Mouse (Mus musculus) CH12.LX (cell line): Measurements from ENCODE around the gene Rbm19. TPM values are rescaled to one million over a fixed set of nuclear protein-coding genes. Genes with fewer than 3 reads are reported as not detected.

Experiments used
- DNase-seq: peaks from one replicate; pipeline ENCODE4 v3.0.0-alpha.2; 2013; ENCODE audit errors: extremely low read depth
- H3K27ac ChIP-seq: 2 replicates; pipeline ENCODE4 v1.5.1; 2012; ENCODE audit warnings: low read depth, mild to moderate bottlenecking, control low read depth, moderate library complexity; ENCODE audit not compliant: insufficient read depth
- H3K27me3 ChIP-seq: replicated peaks from 2 replicates; pipeline ENCODE3; 2012; ENCODE audit warnings: inconsistent platforms
- H3K36me3 ChIP-seq, 2 experiments: replicated peaks in 1 of 2; 2 replicates each; pipeline versions ENCODE3 to v1.6.1; 2012; ENCODE audit warnings: inconsistent platforms in 1 of 2, low read length in 1 of 2, mild to moderate bottlenecking in 1 of 2, mixed read lengths in 1 of 2, moderate library complexity in 1 of 2; ENCODE audit not compliant: control insufficient read depth in 1 of 2, insufficient read depth in 1 of 2
- H3K4me1 ChIP-seq, 2 experiments: 2 replicates each; pipeline ENCODE4 v1.6.1; 2012; ENCODE audit warnings: inconsistent platforms in 1 of 2, moderate library complexity in 1 of 2; ENCODE audit not compliant: insufficient read depth in 2 of 2, control insufficient read depth in 1 of 2
- H3K4me2 ChIP-seq: 2 replicates; pipeline ENCODE4 v1.6.1; 2012; ENCODE audit warnings: low read depth, mild to moderate bottlenecking, control low read depth; ENCODE audit not compliant: poor library complexity, insufficient read depth, severe bottlenecking
- H3K4me3 ChIP-seq, 3 experiments: fragments of 150-350 bp in 1 of 3; sonication (generic) in 1 of 3; replicated peaks in 1 of 3; 2 replicates each; pipeline versions ENCODE3 to v1.5.1; 2011 to 2012; ENCODE audit warnings: low read depth in 2 of 3, low read length in 2 of 3, mild to moderate bottlenecking in 2 of 3, moderate library complexity in 2 of 3, control low read depth in 1 of 3, improper control_type of control experiment in 1 of 3, inconsistent platforms in 1 of 3, mixed read lengths in 1 of 3; ENCODE audit not compliant: poor library complexity in 1 of 3
- H3K79me2 ChIP-seq: replicated peaks from 2 replicates; pipeline ENCODE4 v1.6.1; 2012; ENCODE audit warnings: mild to moderate bottlenecking, moderate library complexity; ENCODE audit not compliant: control insufficient read depth, poor library complexity, insufficient read depth, severe bottlenecking; ENCODE audit errors: extremely low read depth
- H3K9ac ChIP-seq: 2 replicates; pipeline ENCODE4 v1.6.1; 2012; ENCODE audit warnings: low read depth, mild to moderate bottlenecking, control low read depth, moderate library complexity; ENCODE audit not compliant: insufficient read depth
- H3K9me3 ChIP-seq: replicated peaks from 2 replicates; pipeline ENCODE3; 2012; ENCODE audit warnings: low read length, inconsistent platforms, mixed read lengths
- BHLHE40 ChIP-seq: IDR thresholded peaks from 2 replicates; pipeline ENCODE4 v1.6.1; 2011; ENCODE audit warnings: mild to moderate bottlenecking, low read depth, low read length, improper control_type of control experiment
- CHD2 ChIP-seq: IDR thresholded peaks from 2 replicates; pipeline ENCODE4 v1.6.1; 2011; ENCODE audit warnings: low read length, improper control_type of control experiment
- CTCF ChIP-seq, 2 experiments: IDR thresholded peaks in 1 of 2; conservative IDR thresholded peaks in 1 of 2; 2 replicates each; pipeline ENCODE4 v1.5.1; 2011 to 2012; ENCODE audit warnings: low read depth in 2 of 2, low read length in 2 of 2, improper control_type of control experiment in 1 of 2, inconsistent platforms in 1 of 2, mild to moderate bottlenecking in 1 of 2, moderate library complexity in 1 of 2
- E2F4 ChIP-seq: IDR thresholded peaks from 2 replicates; pipeline ENCODE4 v1.6.1; 2011; ENCODE audit warnings: low read depth, low read length, improper control_type of control experiment; ENCODE audit not compliant: insufficient replicate concordance
- ELF1 ChIP-seq: IDR thresholded peaks from 2 replicates; pipeline ENCODE4 v1.6.1; 2014; ENCODE audit warnings: low read depth, mild to moderate bottlenecking, inconsistent platforms, low read length, improper control_type of control experiment
- EP300 ChIP-seq: IDR thresholded peaks from 2 replicates; pipeline ENCODE4 v1.6.1; 2011; ENCODE audit warnings: low read length, improper control_type of control experiment
- ETS1 ChIP-seq: conservative IDR thresholded peaks from 2 replicates; pipeline ENCODE4 v1.6.1; 2012; ENCODE audit warnings: low read depth, mild to moderate bottlenecking, inconsistent platforms, low read length, improper control_type of control experiment, moderate library complexity
- GABPA ChIP-seq: IDR thresholded peaks from 2 replicates; pipeline ENCODE4 v1.6.1; 2012; ENCODE audit warnings: low read depth, low read length, improper control_type of control experiment, inconsistent platforms; ENCODE audit not compliant: insufficient replicate concordance
- HCFC1 ChIP-seq: IDR thresholded peaks from 2 replicates; pipeline ENCODE4 v1.6.1; 2012; ENCODE audit warnings: low read depth, mild to moderate bottlenecking, inconsistent platforms, low read length, improper control_type of control experiment
- IRF4 ChIP-seq: IDR thresholded peaks from 2 replicates; pipeline ENCODE4 v1.6.1; 2014; ENCODE audit warnings: low read depth, mild to moderate bottlenecking, inconsistent platforms, low read length, improper control_type of control experiment
- MAZ ChIP-seq: IDR thresholded peaks from 2 replicates; pipeline ENCODE4 v1.6.1; 2012; ENCODE audit warnings: low read depth, mild to moderate bottlenecking, inconsistent platforms, low read length, improper control_type of control experiment, moderate library complexity
- MEF2A ChIP-seq: IDR thresholded peaks from 2 replicates; pipeline ENCODE4 v1.6.1; 2014; ENCODE audit warnings: low read depth, mild to moderate bottlenecking, inconsistent platforms, low read length, improper control_type of control experiment, borderline replicate concordance
- NELFE ChIP-seq: IDR thresholded peaks from 2 replicates; pipeline ENCODE4 v1.6.1; 2011; ENCODE audit warnings: low read depth, low read length, improper control_type of control experiment
- NRF1 ChIP-seq: IDR thresholded peaks from 2 replicates; pipeline ENCODE4 v1.6.1; 2014; ENCODE audit warnings: low read depth, mild to moderate bottlenecking, inconsistent platforms, low read length, improper control_type of control experiment, moderate library complexity
- PAX5 ChIP-seq: IDR thresholded peaks from 2 replicates; pipeline ENCODE4 v1.6.1; 2012; ENCODE audit warnings: low read length, inconsistent platforms, mixed read lengths
- POLR2A ChIP-seq: IDR thresholded peaks from 2 replicates; pipeline ENCODE4 v1.6.1; 2011; ENCODE audit warnings: low read depth, mild to moderate bottlenecking, improper control_type of control experiment, low read length
- POLR2AphosphoS2 ChIP-seq: IDR thresholded peaks from 2 replicates; pipeline ENCODE4 v1.6.1; 2011; ENCODE audit warnings: low read depth, low read length, improper control_type of control experiment
- RAD21 ChIP-seq: IDR thresholded peaks from 2 replicates; pipeline ENCODE4 v1.6.1; 2011; ENCODE audit warnings: low read depth, mild to moderate bottlenecking, low read length, improper control_type of control experiment, moderate library complexity
- SIN3A ChIP-seq: IDR thresholded peaks from 2 replicates; pipeline ENCODE4 v1.6.1; 2012; ENCODE audit warnings: low read length, improper control_type of control experiment, inconsistent platforms
- SMC3 ChIP-seq: IDR thresholded peaks from 2 replicates; pipeline ENCODE4 v1.6.1; 2011; ENCODE audit warnings: low read depth, low read length, improper control_type of control experiment
- TCF12 ChIP-seq: IDR thresholded peaks from 2 replicates; pipeline ENCODE4 v1.6.1; 2014; ENCODE audit warnings: low read depth, mild to moderate bottlenecking, inconsistent platforms, low read length, improper control_type of control experiment
- UBTF ChIP-seq: IDR thresholded peaks from 2 replicates; pipeline ENCODE4 v1.6.1; 2012; ENCODE audit warnings: low read depth, mild to moderate bottlenecking, inconsistent platforms, low read length, improper control_type of control experiment, moderate library complexity
- USF1 ChIP-seq: IDR thresholded peaks from 2 replicates; pipeline ENCODE4 v1.6.1; 2014; ENCODE audit warnings: low read depth, mild to moderate bottlenecking, inconsistent platforms, low read length, improper control_type of control experiment
- USF2 ChIP-seq: conservative IDR thresholded peaks from 2 replicates; pipeline ENCODE4 v1.6.1; 2011; ENCODE audit warnings: low read depth, low read length, improper control_type of control experiment
- ZC3H11A ChIP-seq: IDR thresholded peaks from 2 replicates; pipeline ENCODE4 v1.6.1; 2012; ENCODE audit warnings: low read depth, mild to moderate bottlenecking, inconsistent platforms, low read length, improper control_type of control experiment
- ZKSCAN1 ChIP-seq: IDR thresholded peaks from 2 replicates; pipeline ENCODE4 v1.6.1; 2012; ENCODE audit warnings: low read depth, inconsistent platforms, low read length, improper control_type of control experiment, borderline replicate concordance
- ZMIZ1 ChIP-seq: IDR thresholded peaks from 2 replicates; pipeline ENCODE4 v1.6.1; 2012; ENCODE audit warnings: low read depth, mild to moderate bottlenecking, inconsistent platforms, low read length, improper control_type of control experiment
- ZNF384 ChIP-seq: IDR thresholded peaks from 2 replicates; pipeline ENCODE4 v1.6.1; 2012; ENCODE audit warnings: low read depth, low read length, improper control_type of control experiment, inconsistent platforms
- dilution Hi-C: fragments of 300-500 bp; cut with MboI; formaldehyde crosslinking; loops from 2 replicates; pipeline ENCODE4 v1.14.3; 2020; ENCODE audit warnings: low sequenced_read_pairs; ENCODE audit not compliant: extremely low pct_unique_long_range_greater_than_20kb, extremely low pct_ligation_motif_present
- in situ Hi-C: fragments of 300-500 bp; cut with MboI; formaldehyde crosslinking; loops from 3 replicates; pipeline ENCODE4 v1.14.3; 2019; ENCODE audit warnings: low sequenced_read_pairs, low pct_ligation_motif_present, low pct_unique_long_range_greater_than_20kb, mixed read lengths
- polyA plus RNA-seq: library from polyadenylated mRNA; unstranded; fragments of >175 nt; gene quantifications from 2 replicates; pipeline ENCODE4 v1.2.1, GENCODE M21; 2012; ENCODE audit warnings: low read depth; ENCODE audit not compliant: insufficient read length
- total RNA-seq, 2 experiments: library from RNA; depleted of rRNA; stranded (reverse); fragments of 300-350 nt in 1 of 2; fragments of >200 nt in 1 of 2; gene quantifications; 2 replicates each; pipeline ENCODE4 v1.2.3; 2012 to 2014

Gene Rbm19
- total and polyA plus RNA-seq, 3 experiments = 36.2 to 81.4 (median 56.5) TPM

DNA sequence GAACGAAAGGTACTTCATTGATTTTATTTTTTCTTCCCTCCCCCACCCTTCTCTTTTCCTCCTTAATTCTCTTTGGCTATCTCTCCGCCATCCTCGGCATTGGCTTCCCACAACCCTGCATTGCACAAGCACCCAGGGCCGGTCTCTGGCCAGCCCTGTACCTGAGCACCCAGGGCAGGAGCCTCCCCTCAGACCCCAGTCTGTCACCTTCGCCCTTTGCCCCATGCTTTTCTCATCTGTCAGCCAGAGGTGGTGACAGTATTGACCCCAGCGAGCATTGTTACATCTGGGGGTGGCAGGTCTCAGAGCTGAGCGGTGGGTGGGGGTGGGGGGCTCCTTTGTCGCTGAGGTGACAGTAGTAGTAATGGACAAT is 56.5 kb downstream of the Rbm19 start:
- TF ChIP-seq CTCF (conservative IDR thresholded peaks at IDR 0.05 in 1 of 2, IDR thresholded peaks at IDR 0.05 in 1 of 2; ENCODE audit: low read depth in 2 of 2, low read length in 2 of 2) (no peak), EP300 (no peak), UBTF (no peak), E2F4 (no peak), MAZ (no peak), ZMIZ1 (no peak), GABPA (no peak), CHD2 (no peak), PAX5 (no peak), IRF4 (no peak), NELFE (no peak), SMC3 (no peak), NRF1 (no peak)
- dilution Hi-C loops (no loop called here), in situ Hi-C loops (no loop called here)
- Histone ChIP-seq H3K4me3 (no peak overlapping the region), H3K79me2 (no peaks in the 10 kb centered on the region), H3K4me2 (no peak overlapping the region), H3K9ac (no peak overlapping the region), H3K27ac (no peak overlapping the region), H3K27me3 (no peaks in the 10 kb centered on the region), H3K36me3 (peaks cover 41 to 100% of the 10 kb centered on the region in 2 experiments), H3K9me3 (no peaks in the 10 kb centered on the region), H3K4me1 (peaks cover 0 to 4% of the 10 kb centered on the region in 2 experiments; a peak in 2 of 4 replicates)
- no peak for DNase-seq

GRCm38 (mm10) chr5:120174317-120174716 is 58.1 kb downstream of the Rbm19 start:
- dilution Hi-C loops (no loop called here), in situ Hi-C loops (no loop called here)
- TF ChIP-seq MAZ = no peak
- no peak for TF ChIP-seq ZKSCAN1
- TF ChIP-seq HCFC1 = no peak
- TF ChIP-seq USF2 = no peak
- H3K27ac ChIP-seq = no peak overlapping the region
- H3K36me3 ChIP-seq = peaks cover 49 to 100% of the 10 kb centered on the region in 2 experiments
- no peak overlapping the region for H3K9ac ChIP-seq
- no peaks in the 10 kb centered on the region for H3K4me1 ChIP-seq
- no peak overlapping the region for H3K4me3 ChIP-seq
- no peak overlapping the region for H3K4me2 ChIP-seq
- H3K27me3 ChIP-seq = no peaks in the 10 kb centered on the region
- no peaks in the 10 kb centered on the region for H3K79me2 ChIP-seq
- H3K9me3 ChIP-seq = no peaks in the 10 kb centered on the region
- DNase-seq = no peak

DNA sequence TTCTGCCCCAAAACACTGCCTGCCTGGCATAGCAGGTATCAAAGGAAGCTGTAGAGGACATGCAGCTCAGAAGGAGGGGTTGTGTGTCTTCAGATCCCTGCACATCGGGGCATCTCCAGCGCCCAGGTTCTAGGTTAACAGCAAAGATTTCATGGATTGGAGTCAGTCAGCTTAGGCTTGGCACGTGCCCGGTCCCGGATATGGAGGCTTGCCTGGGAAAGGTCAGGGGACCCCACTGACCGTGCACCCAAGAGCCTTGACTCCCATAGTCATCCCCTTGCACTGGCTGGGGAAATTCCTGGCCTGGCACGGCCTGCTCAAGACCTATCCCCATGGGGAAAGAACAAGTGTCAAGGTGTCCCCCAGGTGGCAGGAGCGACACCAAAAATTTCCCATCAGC is 59.0 kb downstream of the Rbm19 start:
- in situ Hi-C loops = no loop called here
- no peak overlapping the region for H3K4me2 ChIP-seq
- H3K9me3 ChIP-seq = peaks cover 1% of the 10 kb centered on the region
- peaks cover 56 to 100% of the 10 kb centered on the region in 2 experiments for H3K36me3 ChIP-seq
- H3K79me2 ChIP-seq = no peaks in the 10 kb centered on the region
- no peak for DNase-seq
- H3K27me3 ChIP-seq = no peaks in the 10 kb centered on the region
- dilution Hi-C loops = no loop called here
- H3K27ac ChIP-seq = no peak overlapping the region
- H3K4me3 ChIP-seq = no peak overlapping the region
- H3K9ac ChIP-seq = no peak overlapping the region
- H3K4me1 ChIP-seq = no peaks in the 10 kb centered on the region
- TF ChIP-seq CTCF (conservative IDR thresholded peaks at IDR 0.05 in 1 of 2, IDR thresholded peaks at IDR 0.05 in 1 of 2; ENCODE audit: low read depth in 2 of 2, low read length in 2 of 2) (no peak), ZC3H11A (no peak), BHLHE40 (no peak), ELF1 (no peak), POLR2AphosphoS2 (no peak), ZNF384 (no peak), E2F4 (no peak), RAD21 (no peak), MEF2A (no peak), USF1 (no peak), TCF12 (no peak), ZKSCAN1 (no peak), ETS1 (no peak), POLR2A (no peak), UBTF (no peak), HCFC1 (no peak), SIN3A (no peak)
